Mouse (Mus musculus): ENCODE data around the gene Gm17087. TPM values are rescaled to one million over a fixed set of nuclear protein-coding genes. Genes with fewer than 3 reads are reported as not detected.

Gene Gm17087
- polyA plus RNA-seq, 1 experiment, result not detected

DNA sequence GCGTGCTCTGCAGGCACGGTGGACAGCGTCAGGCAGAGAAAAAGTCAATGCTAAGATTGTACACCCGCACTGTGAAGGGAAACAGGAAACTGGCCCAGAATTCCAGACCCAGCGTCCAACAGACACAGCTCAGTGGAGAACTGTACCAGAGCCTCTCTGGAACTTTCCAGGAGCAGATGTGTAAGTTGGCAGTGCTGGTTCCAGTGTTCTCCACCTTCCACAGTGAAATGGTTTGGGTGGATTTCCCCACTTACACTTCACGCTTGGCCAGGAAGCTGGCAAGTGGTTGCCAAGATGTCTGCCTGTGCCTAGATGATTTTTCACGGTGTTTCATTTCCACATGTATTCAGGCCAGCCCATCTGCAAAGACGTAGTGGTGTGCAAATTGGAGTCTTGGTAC is 8.8 kb downstream of the Gm17087 start:
- no peak overlapping the region for H3K4me2 ChIP-seq (ENCODE audit: low read depth)
- H3K4me3 ChIP-seq, result no peak overlapping the region
- no peak for TF ChIP-seq TCF3 (IDR thresholded peaks at IDR 0.05; ENCODE audit: insufficient read length, low read depth)
- TF ChIP-seq USF1 (IDR thresholded peaks at IDR 0.05; ENCODE audit: low read depth), result no peak
- no peak for TF ChIP-seq TCF12 (IDR thresholded peaks at IDR 0.05; ENCODE audit: insufficient read depth, poor library complexity, severe bottlenecking)
- no peak for TF ChIP-seq E2F4 (IDR thresholded peaks at IDR 0.05; ENCODE audit: insufficient read depth)
- no peak for TF ChIP-seq CEBPB (IDR thresholded peaks at IDR 0.05; ENCODE audit: insufficient read depth, poor library complexity, severe bottlenecking)
- TF ChIP-seq MYOD1 (IDR thresholded peaks at IDR 0.05; ENCODE audit: control insufficient read depth in 1 of 3, insufficient read length in 2 of 3, low read depth in 2 of 3), result no peak
- TF ChIP-seq MAX (IDR thresholded peaks at IDR 0.05; ENCODE audit: low read depth), result no peak
- no peak for TF ChIP-seq REST (IDR thresholded peaks at IDR 0.05; ENCODE audit: insufficient read depth, insufficient read length)
- no peak for TF ChIP-seq SRF (IDR thresholded peaks at IDR 0.05; ENCODE audit: control insufficient read depth, insufficient read length, low read depth)
- no peak for TF ChIP-seq MYOG (IDR thresholded peaks at IDR 0.05; ENCODE audit: control insufficient read depth in 1 of 3, insufficient read depth in 1 of 3, insufficient read length in 2 of 3, low read depth in 2 of 3)
- TF ChIP-seq POLR2AphosphoS2 (IDR thresholded peaks at IDR 0.05; ENCODE audit: insufficient read length, low read depth), result no peak
- no peak for TF ChIP-seq POLR2A (IDR thresholded peaks at IDR 0.05; ENCODE audit: insufficient read length, low read depth)

GRCm38 (mm10) chr17:8556223-8556622 is 10.5 kb downstream of the Gm17087 start:
- no peaks in the 10 kb centered on the region for H3K27me3 ChIP-seq (ENCODE audit: control insufficient read depth, insufficient read depth, insufficient read length)
- TF ChIP-seq MYOG (IDR thresholded peaks at IDR 0.05; ENCODE audit: control insufficient read depth in 1 of 3, insufficient read depth in 1 of 3, insufficient read length in 2 of 3, low read depth in 2 of 3) (no peak), SRF (IDR thresholded peaks at IDR 0.05; ENCODE audit: control insufficient read depth, insufficient read length, low read depth) (no peak), POLR2A (IDR thresholded peaks at IDR 0.05; ENCODE audit: insufficient read length, low read depth) (no peak), TCF12 (IDR thresholded peaks at IDR 0.05; ENCODE audit: insufficient read depth, poor library complexity, severe bottlenecking) (no peak), MAX (IDR thresholded peaks at IDR 0.05; ENCODE audit: low read depth) (no peak), MYOD1 (IDR thresholded peaks at IDR 0.05; ENCODE audit: control insufficient read depth in 1 of 3, insufficient read length in 2 of 3, low read depth in 2 of 3) (no peak), E2F4 (IDR thresholded peaks at IDR 0.05; ENCODE audit: insufficient read depth) (no peak)
- H3K4me3 ChIP-seq, result no peak overlapping the region
- no peaks in the 10 kb centered on the region for H3K36me3 ChIP-seq (ENCODE audit: control insufficient read depth, insufficient read depth)
- H3K79me2 ChIP-seq (ENCODE audit: control insufficient read depth, insufficient read depth), result no peaks in the 10 kb centered on the region
- no peak overlapping the region for H3K4me2 ChIP-seq (ENCODE audit: low read depth)
- no peak overlapping the region for H3ac ChIP-seq (ENCODE audit: control insufficient read depth, insufficient read length)

More for the DNA sequence above, 8.8 kb downstream of the Gm17087 start:
- H3K36me3 ChIP-seq (ENCODE audit: control insufficient read depth, insufficient read depth), result no peaks in the 10 kb centered on the region
- H3K79me2 ChIP-seq (ENCODE audit: control insufficient read depth, insufficient read depth), result no peaks in the 10 kb centered on the region
- H3ac ChIP-seq (ENCODE audit: control insufficient read depth, insufficient read length), result no peak overlapping the region
- H3K27me3 ChIP-seq (ENCODE audit: control insufficient read depth, insufficient read depth, insufficient read length), result no peaks in the 10 kb centered on the region

GRCm38 (mm10) chr17:8555785-8556184 is 11.0 kb downstream of the Gm17087 start:
- Histone ChIP-seq H3K4me3 (no peak overlapping the region), H3ac (ENCODE audit: control insufficient read depth, insufficient read length) (no peak overlapping the region), H3K4me2 (ENCODE audit: low read depth) (no peak overlapping the region), H3K27me3 (ENCODE audit: control insufficient read depth, insufficient read depth, insufficient read length) (no peaks in the 10 kb centered on the region), H3K36me3 (ENCODE audit: control insufficient read depth, insufficient read depth) (no peaks in the 10 kb centered on the region), H3K79me2 (ENCODE audit: control insufficient read depth, insufficient read depth) (no peaks in the 10 kb centered on the region)
- TF ChIP-seq E2F4 (IDR thresholded peaks at IDR 0.05; ENCODE audit: insufficient read depth) (no peak), TCF12 (IDR thresholded peaks at IDR 0.05; ENCODE audit: insufficient read depth, poor library complexity, severe bottlenecking) (no peak), TCF3 (IDR thresholded peaks at IDR 0.05; ENCODE audit: insufficient read length, low read depth) (no peak), USF1 (IDR thresholded peaks at IDR 0.05; ENCODE audit: low read depth) (no peak), MYOG (IDR thresholded peaks at IDR 0.05; ENCODE audit: control insufficient read depth in 1 of 3, insufficient read depth in 1 of 3, insufficient read length in 2 of 3, low read depth in 2 of 3) (no peak), SRF (IDR thresholded peaks at IDR 0.05; ENCODE audit: control insufficient read depth, insufficient read length, low read depth) (no peak), CEBPB (IDR thresholded peaks at IDR 0.05; ENCODE audit: insufficient read depth, poor library complexity, severe bottlenecking) (no peak), REST (IDR thresholded peaks at IDR 0.05; ENCODE audit: insufficient read depth, insufficient read length) (no peak), MAX (IDR thresholded peaks at IDR 0.05; ENCODE audit: low read depth) (no peak), MYOD1 (IDR thresholded peaks at IDR 0.05; ENCODE audit: control insufficient read depth in 1 of 3, insufficient read length in 2 of 3, low read depth in 2 of 3) (no peak), POLR2A (IDR thresholded peaks at IDR 0.05; ENCODE audit: insufficient read length, low read depth) (no peak), POLR2AphosphoS2 (IDR thresholded peaks at IDR 0.05; ENCODE audit: insufficient read length, low read depth) (no peak)

GRCm38 (mm10) chr17:8554219-8554618 is 12.5 kb downstream of the Gm17087 start:
- Histone ChIP-seq H3K27me3 (ENCODE audit: control insufficient read depth, insufficient read depth, insufficient read length) (peaks cover 6% of the 10 kb centered on the region), H3K4me2 (ENCODE audit: low read depth) (no peak overlapping the region), H3K79me2 (ENCODE audit: control insufficient read depth, insufficient read depth) (no peaks in the 10 kb centered on the region), H3K36me3 (ENCODE audit: control insufficient read depth, insufficient read depth) (no peaks in the 10 kb centered on the region), H3ac (ENCODE audit: control insufficient read depth, insufficient read length) (no peak overlapping the region), H3K4me3 (no peak overlapping the region)
- TF ChIP-seq CEBPB (IDR thresholded peaks at IDR 0.05; ENCODE audit: insufficient read depth, poor library complexity, severe bottlenecking) (no peak), USF1 (IDR thresholded peaks at IDR 0.05; ENCODE audit: low read depth) (no peak), MYOG (IDR thresholded peaks at IDR 0.05; ENCODE audit: control insufficient read depth in 1 of 3, insufficient read depth in 1 of 3, insufficient read length in 2 of 3, low read depth in 2 of 3) (no peak), E2F4 (IDR thresholded peaks at IDR 0.05; ENCODE audit: insufficient read depth) (no peak), REST (IDR thresholded peaks at IDR 0.05; ENCODE audit: insufficient read depth, insufficient read length) (no peak)

DNA sequence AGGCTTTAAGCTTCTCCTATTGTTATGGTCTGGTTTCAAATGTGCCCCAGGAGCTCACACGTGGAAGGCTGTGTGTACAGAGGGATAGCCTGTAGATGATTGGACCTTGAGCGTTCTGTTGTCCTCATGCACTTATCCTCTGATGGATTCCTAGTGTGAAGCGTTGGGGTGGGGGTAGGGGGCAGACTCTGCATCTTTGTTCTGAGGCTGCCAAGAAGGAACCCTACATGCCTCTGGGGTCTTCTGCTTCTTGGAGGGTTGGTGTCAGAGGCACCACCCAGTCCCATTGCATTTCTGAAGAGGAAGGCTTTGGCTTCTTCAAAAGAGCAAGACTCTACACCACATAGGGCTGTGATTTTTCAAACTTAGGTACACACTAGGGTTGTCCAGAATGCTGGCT is 13.1 kb downstream of the Gm17087 start:
- no peak overlapping the region for H3ac ChIP-seq (ENCODE audit: control insufficient read depth, insufficient read length)
- no peak overlapping the region for H3K4me3 ChIP-seq
- H3K36me3 ChIP-seq (ENCODE audit: control insufficient read depth, insufficient read depth), result no peaks in the 10 kb centered on the region
- H3K27me3 ChIP-seq (ENCODE audit: control insufficient read depth, insufficient read depth, insufficient read length), result peaks cover 6% of the 10 kb centered on the region
- no peaks in the 10 kb centered on the region for H3K79me2 ChIP-seq (ENCODE audit: control insufficient read depth, insufficient read depth)
- H3K4me2 ChIP-seq (ENCODE audit: low read depth), result no peak overlapping the region
- no peak for TF ChIP-seq CEBPB (IDR thresholded peaks at IDR 0.05; ENCODE audit: insufficient read depth, poor library complexity, severe bottlenecking)
- no peak for TF ChIP-seq REST (IDR thresholded peaks at IDR 0.05; ENCODE audit: insufficient read depth, insufficient read length)
- TF ChIP-seq POLR2AphosphoS2 (IDR thresholded peaks at IDR 0.05; ENCODE audit: insufficient read length, low read depth), result no peak
- TF ChIP-seq TCF12 (IDR thresholded peaks at IDR 0.05; ENCODE audit: insufficient read depth, poor library complexity, severe bottlenecking), result no peak
- no peak for TF ChIP-seq E2F4 (IDR thresholded peaks at IDR 0.05; ENCODE audit: insufficient read depth)
- TF ChIP-seq MYOG (IDR thresholded peaks at IDR 0.05; ENCODE audit: control insufficient read depth in 1 of 3, insufficient read depth in 1 of 3, insufficient read length in 2 of 3, low read depth in 2 of 3), result no peak
- no peak for TF ChIP-seq USF1 (IDR thresholded peaks at IDR 0.05; ENCODE audit: low read depth)
- no peak for TF ChIP-seq SRF (IDR thresholded peaks at IDR 0.05; ENCODE audit: control insufficient read depth, insufficient read length, low read depth)
- TF ChIP-seq POLR2A (IDR thresholded peaks at IDR 0.05; ENCODE audit: insufficient read length, low read depth), result no peak
- no peak for TF ChIP-seq MYOD1 (IDR thresholded peaks at IDR 0.05; ENCODE audit: control insufficient read depth in 1 of 3, insufficient read length in 2 of 3, low read depth in 2 of 3)
- TF ChIP-seq TCF3 (IDR thresholded peaks at IDR 0.05; ENCODE audit: insufficient read length, low read depth), result no peak
- no peak for TF ChIP-seq MAX (IDR thresholded peaks at IDR 0.05; ENCODE audit: low read depth)
